Mouse (Mus musculus) CH12.LX (cell line): ENCODE data around the gene Parp4.

Source experiments
- CTCF ChIP-seq, 2 experiments: IDR thresholded peaks in 1 of 2; conservative IDR thresholded peaks in 1 of 2; 2 replicates each; pipeline ENCODE4 v1.5.1; 2011 to 2012; ENCODE audit warnings: low read depth in 2 of 2, low read length in 2 of 2, improper control_type of control experiment in 1 of 2, inconsistent platforms in 1 of 2, mild to moderate bottlenecking in 1 of 2, moderate library complexity in 1 of 2
- EP300 ChIP-seq: IDR thresholded peaks from 2 replicates; pipeline ENCODE4 v1.6.1; 2011; ENCODE audit warnings: low read length, improper control_type of control experiment
- MAFK ChIP-seq: IDR thresholded peaks from 2 replicates; pipeline ENCODE4 v1.6.1; 2011; ENCODE audit warnings: low read length, improper control_type of control experiment; ENCODE audit not compliant: insufficient replicate concordance
- MAZ ChIP-seq: IDR thresholded peaks from 2 replicates; pipeline ENCODE4 v1.6.1; 2012; ENCODE audit warnings: low read depth, mild to moderate bottlenecking, inconsistent platforms, low read length, improper control_type of control experiment, moderate library complexity
- MXI1 ChIP-seq: IDR thresholded peaks from 2 replicates; pipeline ENCODE4 v1.6.1; 2011; ENCODE audit warnings: mild to moderate bottlenecking, low read depth, low read length, improper control_type of control experiment
- MYC ChIP-seq: IDR thresholded peaks from 2 replicates; pipeline ENCODE4 v1.6.1; 2011; ENCODE audit warnings: low read depth, mild to moderate bottlenecking, improper control_type of control experiment, low read length
- POLR2A ChIP-seq: IDR thresholded peaks from 2 replicates; pipeline ENCODE4 v1.6.1; 2011; ENCODE audit warnings: low read depth, mild to moderate bottlenecking, improper control_type of control experiment, low read length
- RCOR1 ChIP-seq: conservative IDR thresholded peaks from 2 replicates; pipeline ENCODE4 v1.6.1; 2012; ENCODE audit warnings: low read depth, mild to moderate bottlenecking, inconsistent platforms, low read length, improper control_type of control experiment
- TCF12 ChIP-seq: IDR thresholded peaks from 2 replicates; pipeline ENCODE4 v1.6.1; 2014; ENCODE audit warnings: low read depth, mild to moderate bottlenecking, inconsistent platforms, low read length, improper control_type of control experiment
- USF1 ChIP-seq: IDR thresholded peaks from 2 replicates; pipeline ENCODE4 v1.6.1; 2014; ENCODE audit warnings: low read depth, mild to moderate bottlenecking, inconsistent platforms, low read length, improper control_type of control experiment
- USF2 ChIP-seq: conservative IDR thresholded peaks from 2 replicates; pipeline ENCODE4 v1.6.1; 2011; ENCODE audit warnings: low read depth, low read length, improper control_type of control experiment
- ZC3H11A ChIP-seq: IDR thresholded peaks from 2 replicates; pipeline ENCODE4 v1.6.1; 2012; ENCODE audit warnings: low read depth, mild to moderate bottlenecking, inconsistent platforms, low read length, improper control_type of control experiment

DNA sequence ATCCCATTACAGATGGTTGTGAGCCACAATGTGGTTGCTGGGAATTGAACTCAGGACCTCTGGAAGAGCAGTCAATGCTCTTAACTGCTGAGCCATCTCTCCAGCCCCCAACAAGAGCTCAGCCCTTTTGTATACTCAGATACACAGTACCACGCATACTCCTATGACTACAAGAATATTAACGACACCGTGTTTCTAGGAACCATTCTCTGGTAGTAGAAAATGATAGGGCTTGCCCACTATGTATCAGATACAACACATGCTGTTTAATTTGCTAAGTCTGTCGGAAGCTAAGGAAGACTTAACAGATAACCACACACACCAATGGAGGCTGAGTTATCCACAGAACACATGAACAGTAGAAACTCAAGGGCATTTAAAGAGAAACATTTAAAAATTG, 127.2 kb downstream of the Parp4 start:
- TF ChIP-seq MAZ: no peak
- TF ChIP-seq POLR2A: no peak
- no peak for TF ChIP-seq CTCF (conservative IDR thresholded peaks at IDR 0.05 in 1 of 2, IDR thresholded peaks at IDR 0.05 in 1 of 2; ENCODE audit: low read depth in 2 of 2, low read length in 2 of 2)
- TF ChIP-seq RCOR1: no peak
- no peak for TF ChIP-seq ZC3H11A
- no peak for TF ChIP-seq USF2
- no peak for TF ChIP-seq USF1
- no peak for TF ChIP-seq TCF12
- TF ChIP-seq EP300: no peak
- TF ChIP-seq MXI1: no peak
- TF ChIP-seq MYC: no peak
- TF ChIP-seq MAFK: no peak
